8 mouse cellular contexts compared by ENCODE assay signal in genomic region chr5:135488222-135488880, GRCm38 (mm10). TPM values are rescaled to one million over a fixed set of nuclear protein-coding genes. Genes with fewer than 3 reads are reported as not detected.
DNase-seq lines count a peak whose midpoint lies in the region; ATAC-seq and TF ChIP-seq lines count a peak whose summit lies in the region.

No protein-coding gene starts in this region.

- peak overlapping the region; percentile 79 for H3K4me2 ChIP-seq in forebrain, embryonic 13.5 days
- H3K4me2 ChIP-seq in liver, embryonic 16.5 days (ENCODE audit: low read depth, low read length): peak overlapping the region; percentile 72

- TF ChIP-seq CTCF in cerebellum, adult 2 months (IDR thresholded peaks at IDR 0.05; ENCODE audit: borderline replicate concordance, insufficient read depth, low read depth, low read length): no peak
- TF ChIP-seq CTCF in lung, adult 2 months (IDR thresholded peaks at IDR 0.05; ENCODE audit: insufficient read depth, low read length): no peak

- TF ChIP-seq POLR2A in cerebellum, adult 2 months (IDR thresholded peaks at IDR 0.05; ENCODE audit: borderline replicate concordance, insufficient read depth, low read length): no peak
- no peak for TF ChIP-seq POLR2A in lung, adult 2 months (IDR thresholded peaks at IDR 0.05; ENCODE audit: borderline replicate concordance, extremely low read depth, low read depth, low read length)

- 0 out of 2 replicates have a peak, but pooled peaks cover 4% of the 10 kb centered on the region for H3K9me3 ChIP-seq in forebrain, embryonic 13.5 days (replicated peaks)
- no peaks in the 10 kb centered on the region for H3K9me3 ChIP-seq in liver, embryonic 16.5 days (replicated peaks; ENCODE audit: control insufficient read depth, low read length)

- H3K4me3 ChIP-seq in cerebellum, adult 2 months (replicated peaks; ENCODE audit: insufficient read depth, low read depth, low read length): peak overlapping the region; percentile 63
- peak overlapping the region; percentile 66 for H3K4me3 ChIP-seq in lung, adult 2 months (replicated peaks; ENCODE audit: extremely low read depth, low read depth, low read length)
- H3K4me3 ChIP-seq in forebrain, embryonic 13.5 days: peak overlapping the region; percentile 67
- peak overlapping the region; percentile 57 for H3K4me3 ChIP-seq in liver, embryonic 16.5 days (ENCODE audit: low read depth, low read length)

- peak overlapping the region; percentile 83 for H3K9ac ChIP-seq in forebrain, embryonic 13.5 days
- peak overlapping the region; percentile 33; the same call in 1 of the 2 replicates for H3K9ac ChIP-seq in liver, embryonic 16.5 days (ENCODE audit: low read depth, low read length)

- ATAC-seq in forebrain, embryonic 13.5 days: peak; percentile 69
- no peak for ATAC-seq in liver, embryonic 16.5 days (ENCODE audit: low read depth)

- no peaks in the 10 kb centered on the region for H3K27me3 ChIP-seq in cerebellum, adult 2 months (ENCODE audit: control insufficient read depth, insufficient read depth, low read length)
- no peaks in the 10 kb centered on the region for H3K27me3 ChIP-seq in forebrain, embryonic 13.5 days
- H3K27me3 ChIP-seq in liver, embryonic 16.5 days (ENCODE audit: control insufficient read depth, insufficient read depth, low read depth, low read length): peaks cover 25% of the 10 kb centered on the region

- no peaks in the 10 kb centered on the region for H3K4me1 ChIP-seq in cerebellum, adult 2 months (ENCODE audit: control insufficient read depth, insufficient read depth, low read length)
- H3K4me1 ChIP-seq in lung, adult 2 months (ENCODE audit: control insufficient read depth, insufficient read depth, low read length): peaks cover 9% of the 10 kb centered on the region
- peaks cover 24% of the 10 kb centered on the region for H3K4me1 ChIP-seq in forebrain, embryonic 13.5 days
- H3K4me1 ChIP-seq in liver, embryonic 16.5 days (ENCODE audit: control insufficient read depth, low read depth, low read length): no peaks in the 10 kb centered on the region

- WGBS in cerebellum, adult 2 months: 2% methylated on average over 19 of the region's 19 CpGs
- 7% methylated on average over 19 of the region's 19 CpGs for WGBS in lung, adult 2 months
- WGBS in forebrain, embryonic 13.5 days: under 1% methylated on average over 18 of the region's 19 CpGs
- 4% methylated on average over 19 of the region's 19 CpGs for WGBS in liver, embryonic 16.5 days (ENCODE audit: insufficient replicate concordance)

- H3K27ac ChIP-seq in cerebellum, adult 2 months (ENCODE audit: insufficient read depth, low read length): no peak overlapping the region
- H3K27ac ChIP-seq in forebrain, embryonic 13.5 days: peak overlapping the region; percentile 95
- no peak overlapping the region for H3K27ac ChIP-seq in liver, embryonic 16.5 days (ENCODE audit: low read length)

- DNase-seq in cerebellum, adult 2 months: no peak
- DNase-seq in cerebellum, adult 11 months: no peak
- no peak for DNase-seq in lung, adult 2 months
- DNase-seq in lung, adult 18-20 months: no peak
- no peak for DNase-seq in thymus, postnatal 0 days (ENCODE audit: low spot score)
- no peak for DNase-seq in yolk sac, embryonic 10.5 days (ENCODE audit: low spot score)

- no peaks in the 10 kb centered on the region for H3K36me3 ChIP-seq in forebrain, embryonic 13.5 days (ENCODE audit: poor library complexity, severe bottlenecking)
- no peaks in the 10 kb centered on the region for H3K36me3 ChIP-seq in liver, embryonic 16.5 days (ENCODE audit: control insufficient read depth, insufficient read depth)

RNA-seq across cellular contexts. Expression of gene Hip1, which starts 56.6 kb away (rescaled TPM):
- polyA plus RNA-seq in cerebellum, adult 2 months (2012; rRNA removed): 32.3 and 35.2 TPM in 2 replicates
- 53.8 and 66.9 TPM in 2 replicates for polyA plus RNA-seq in lung, adult 2 months (2012; rRNA removed)
- polyA plus RNA-seq in forebrain, embryonic 13.5 days (2015; fragmentation: Nextera tagmentation; extraction: Ambion mirVana): 32.3 and 38.1 TPM in 2 replicates
- polyA plus RNA-seq in liver, embryonic 16.5 days (2015; fragmentation: Nextera tagmentation; extraction: Ambion mirVana): 3.3 and 3.9 TPM in 2 replicates
- polyA plus RNA-seq in thymus, postnatal 0 days (2015; fragmentation: Nextera tagmentation; extraction: Ambion mirVana): 2.4 and 2.7 TPM in 2 replicates
